Mouse (Mus musculus): ENCODE measurements at regions not wholly inside any gene's neighbourhood (a gene's known extent, or its start where the extent isn't known, plus 50 kb on each side); places are given as distances from the start of the nearest gene placed in this dataset.

DNA sequence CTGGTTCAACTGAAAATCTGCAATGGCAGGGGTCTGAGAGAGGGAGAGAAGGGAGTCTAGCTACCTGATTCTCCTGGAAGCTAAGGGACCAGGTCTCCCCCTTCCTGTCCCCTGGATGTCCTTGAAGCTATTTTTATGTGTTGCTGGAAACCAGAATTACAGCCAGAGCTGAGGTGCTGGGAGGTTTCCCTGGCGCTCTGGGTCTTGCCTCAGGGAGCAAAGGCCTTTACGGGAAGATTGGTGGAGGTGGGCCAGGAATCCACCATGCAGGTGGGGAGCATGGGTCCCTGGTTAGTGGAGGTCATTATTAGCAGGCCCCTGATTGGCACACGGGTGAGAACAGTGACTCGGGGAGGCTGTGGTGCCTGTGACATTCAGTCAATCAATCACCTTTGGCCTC is 53.3 kb upstream of the Cstad start (continued):
- TF ChIP-seq NELFE (IDR thresholded peaks at IDR 0.05; ENCODE audit: low read depth, low read length): no peak
- TF ChIP-seq ZKSCAN1 (IDR thresholded peaks at IDR 0.05; ENCODE audit: low read depth, low read length): no peak

DNA sequence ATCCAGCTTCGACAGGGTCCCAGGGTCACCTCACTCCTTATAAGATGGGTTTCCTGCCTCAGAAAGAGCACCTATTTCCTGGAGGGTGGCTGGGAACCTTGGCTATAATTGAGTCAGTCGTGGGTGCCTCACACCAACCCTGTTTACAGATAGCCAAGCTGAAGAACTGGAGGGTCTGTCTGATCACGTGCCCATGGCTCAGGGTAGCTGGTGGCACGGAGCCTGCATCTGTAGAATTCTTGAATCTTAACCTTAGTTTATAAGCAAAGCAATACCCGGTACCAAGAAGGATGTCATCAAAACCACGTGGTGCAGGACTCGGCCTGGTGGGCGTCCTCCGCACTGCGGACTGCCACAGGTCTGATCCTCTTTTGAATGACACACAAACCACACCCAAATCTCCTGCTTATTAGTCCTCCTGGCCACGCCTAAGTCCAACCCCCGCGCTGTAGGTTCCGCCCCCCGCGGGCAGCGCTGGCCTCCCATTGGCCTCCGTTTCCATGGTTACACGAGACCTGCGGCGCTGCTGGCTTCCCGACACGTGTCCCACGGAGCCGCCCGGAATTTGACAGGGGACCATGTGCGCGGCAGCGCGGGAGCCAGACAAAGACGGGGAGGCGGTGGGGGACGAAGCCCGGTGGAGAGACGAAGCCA is 49.9 kb upstream of the Cstad start:
- no peaks in the 10 kb centered on the region for H3K36me3 ChIP-seq (ENCODE audit: control insufficient read depth in 1 of 2, insufficient read depth in 2 of 2, low read length in 2 of 2)

More for the DNA sequence above, 49.9 kb upstream of the Cstad start:
- TF ChIP-seq NRF1 (IDR thresholded peaks at IDR 0.05; ENCODE audit: insufficient read depth, low read depth, low read length, poor library complexity, severe bottlenecking): no peak
- no peak for TF ChIP-seq EP300 (IDR thresholded peaks at IDR 0.05; ENCODE audit: low read depth in 1 of 2, low read length in 2 of 2)
- no peak for TF ChIP-seq NELFE (IDR thresholded peaks at IDR 0.05; ENCODE audit: low read depth, low read length)
- no peak for TF ChIP-seq CTCF (IDR thresholded peaks at IDR 0.05 in 2 of 3, conservative IDR thresholded peaks at IDR 0.05 in 1 of 3; ENCODE audit: control insufficient read depth in 1 of 3, insufficient read depth in 1 of 3, low read depth in 2 of 3, low read length in 3 of 3, poor library complexity in 1 of 3, severe bottlenecking in 1 of 3)
- no peak for TF ChIP-seq SMC3 (IDR thresholded peaks at IDR 0.05; ENCODE audit: low read depth, low read length)
- no peak for TF ChIP-seq MEF2A (IDR thresholded peaks at IDR 0.05; ENCODE audit: extremely low read depth, insufficient replicate concordance, low read depth, low read length, poor library complexity, severe bottlenecking)
- TF ChIP-seq UBTF (IDR thresholded peaks at IDR 0.05; ENCODE audit: borderline replicate concordance, insufficient read depth, low read depth, low read length): no peak
- no peak for TF ChIP-seq ZNF384 (IDR thresholded peaks at IDR 0.05; ENCODE audit: low read depth, low read length)
- TF ChIP-seq POLR2AphosphoS2 (IDR thresholded peaks at IDR 0.05; ENCODE audit: low read length): no peak
- TF ChIP-seq HCFC1 (IDR thresholded peaks at IDR 0.05; ENCODE audit: low read depth, low read length): no peak
- peak; percentile 47 for TF ChIP-seq USF1 (IDR thresholded peaks at IDR 0.05; ENCODE audit: low read depth, low read length)
- peak; percentile 99 for TF ChIP-seq MXI1 (IDR thresholded peaks at IDR 0.05; ENCODE audit: low read depth, low read length)
- TF ChIP-seq MAX (IDR thresholded peaks at IDR 0.05; ENCODE audit: low read length): peak; percentile 77
- no peak for TF ChIP-seq TCF12 (IDR thresholded peaks at IDR 0.05; ENCODE audit: low read depth, low read length)
- no peak for TF ChIP-seq ETS1 (IDR thresholded peaks at IDR 0.05; ENCODE audit: low read depth, low read length)
- TF ChIP-seq MYC (IDR thresholded peaks at IDR 0.05; ENCODE audit: low read depth, low read length): peak; percentile 50; the same call in 1 of the 2 replicates
- TF ChIP-seq POLR2A (IDR thresholded peaks at IDR 0.05; ENCODE audit: control insufficient read depth in 1 of 2, insufficient read depth in 1 of 2, low read depth in 1 of 2, low read length in 2 of 2, poor library complexity in 1 of 2): no peak
- TF ChIP-seq SIN3A (IDR thresholded peaks at IDR 0.05; ENCODE audit: low read length): peak; percentile 94
- Histone ChIP-seq H3K27ac (ENCODE audit: control insufficient read depth, low read depth, low read length) (no peak overlapping the region), H3K9ac (ENCODE audit: control insufficient read depth, low read depth, low read length, poor library complexity, severe bottlenecking) (no peak overlapping the region), H3K79me2 (ENCODE audit: control insufficient read depth, insufficient read depth, low read length, poor library complexity) (no peaks in the 10 kb centered on the region), H3K4me1 (ENCODE audit: control insufficient read depth in 1 of 2, insufficient read depth in 2 of 2, low read length in 2 of 2) (no peaks in the 10 kb centered on the region), H3K4me3 (ENCODE audit: control insufficient read depth in 1 of 2, insufficient read depth in 1 of 2, low read depth in 2 of 2, low read length in 2 of 2) (no peak overlapping the region), H3K9me3 (replicated peaks; ENCODE audit: insufficient read depth, low read length) (no peaks in the 10 kb centered on the region), H3K27me3 (ENCODE audit: control insufficient read depth in 1 of 2, insufficient read depth in 2 of 2, low read length in 2 of 2) (peaks cover 2 to 7% of the 10 kb centered on the region in 2 experiments; a peak in 3 of 4 replicates)
- peak; percentile 84 for DNase-seq (ENCODE audit: low read depth, low spot score)

All from MEL (cell line).